Mouse (Mus musculus) kidney, embryonic 15.5 days (tissue): Measurements from ENCODE around the gene a. TPM values are rescaled to one million over a fixed set of nuclear protein-coding genes. Genes with fewer than 3 reads are reported as not detected.
A peak's percentile ranks its signal among the peaks of the same experiment; 100 is the strongest.
"Not testable (repeated sequence)": the region's sequence is repeated elsewhere in the genome, so short reads cannot be mapped to it uniquely, and the experiment has no call there.

Experiments used
- ATAC-seq: fragments of 200-750 bp; cut with Nextera tagmentation; replicated peaks from 2 replicates; pipeline ENCODE4 v1.8.0; 2017; ENCODE audit warnings: moderate TSS enrichment; ENCODE audit not compliant: low FRiP score
- H3K27ac ChIP-seq: fragments of 300-500 bp; sonication (generic); 2 replicates; pipeline ENCODE4 v1.5.1; 2015; ENCODE audit warnings: mild to moderate bottlenecking, inconsistent platforms
- H3K27me3 ChIP-seq: fragments of 300-500 bp; sonication (generic); 2 replicates; pipeline ENCODE4 v1.6.1; 2015; ENCODE audit warnings: inconsistent platforms
- H3K36me3 ChIP-seq: fragments of 300-500 bp; sonication (generic); 2 replicates; pipeline ENCODE4 v1.6.1; 2015; ENCODE audit warnings: inconsistent platforms
- H3K4me1 ChIP-seq: fragments of 300-500 bp; sonication (generic); 2 replicates; pipeline ENCODE4 v1.6.1; 2015; ENCODE audit warnings: inconsistent platforms
- H3K4me2 ChIP-seq: fragments of 300-500 bp; sonication (generic); 2 replicates; pipeline ENCODE4 v1.6.1; 2015; ENCODE audit warnings: moderate library complexity, mild to moderate bottlenecking, inconsistent platforms
- H3K4me3 ChIP-seq: fragments of 300-500 bp; sonication (generic); replicated peaks from 2 replicates; pipeline ENCODE4 v1.5.1; 2015; ENCODE audit warnings: mild to moderate bottlenecking, inconsistent platforms
- H3K9ac ChIP-seq: fragments of 300-500 bp; sonication (generic); 2 replicates; pipeline ENCODE4 v1.6.1; 2015; ENCODE audit warnings: mild to moderate bottlenecking, inconsistent platforms
- H3K9me3 ChIP-seq: fragments of 300-500 bp; sonication (generic); replicated peaks from 2 replicates; pipeline ENCODE4 v1.6.1; 2016; ENCODE audit warnings: inconsistent platforms
- WGBS: fragments of 180-500 bp; shearing (Covaris S2); methylation state at CpG from one replicate; pipeline ENCODE4 v1.1.7; 2015; ENCODE audit warnings: mixed read lengths; 5-methylcytosine and 5-hydroxymethylcytosine counted together
- polyA plus RNA-seq: library from polyadenylated mRNA; unstranded; fragments of >200 nt; fragmentation: Nextera tagmentation; extraction: Ambion mirVana; gene quantifications from 2 replicates; pipeline ENCODE4 v1.2.1, GENCODE M21; 2015

The a gene
- polyA plus RNA-seq, 1 experiment from 2014 or later: 0.91 TPM

DNA sequence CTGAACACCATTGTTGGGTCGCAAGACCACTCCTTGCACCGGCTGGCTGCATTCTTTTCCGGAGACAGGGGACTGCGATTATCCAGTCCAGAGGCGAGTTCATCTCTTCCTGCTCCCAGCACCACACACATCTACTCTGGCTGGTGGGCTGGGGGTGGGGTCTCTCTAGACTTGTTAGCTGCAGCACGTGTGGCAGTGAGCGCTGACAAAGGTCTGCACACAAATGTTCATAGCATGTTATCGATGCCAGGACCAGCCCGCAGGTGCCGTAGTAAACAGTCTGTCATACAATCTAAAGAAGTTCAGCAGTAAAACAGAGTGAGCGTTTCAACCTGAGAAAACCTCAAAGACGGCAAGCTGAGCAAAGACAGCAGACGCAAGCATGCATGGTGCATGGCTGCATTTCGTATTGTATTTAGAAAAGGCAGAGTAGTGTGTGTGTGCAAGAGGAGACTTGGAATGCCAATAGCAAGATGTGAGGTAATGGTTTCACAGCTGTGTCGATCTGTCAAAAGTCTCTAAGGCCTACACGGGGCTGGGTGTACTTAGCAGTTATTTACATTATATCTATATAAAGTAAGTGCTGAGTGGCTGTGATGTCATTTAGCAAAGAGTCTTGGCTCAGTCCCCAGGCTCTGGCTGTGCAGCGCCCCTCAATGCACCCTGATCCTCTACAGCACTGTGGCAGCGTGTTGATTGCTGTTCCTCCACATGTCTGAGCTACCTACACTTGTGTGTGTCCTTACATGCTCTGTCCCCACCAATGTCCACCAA, 180.9 kb downstream of the a start:
- H3K9ac ChIP-seq: no peak overlapping the region
- ATAC-seq: no peak
- H3K4me2 ChIP-seq: no peak overlapping the region
- H3K9me3 ChIP-seq: no peaks in the 10 kb centered on the region
- WGBS: 71% methylated on average over 18 of the region's 18 CpGs
- no peak overlapping the region for H3K4me3 ChIP-seq
- H3K4me1 ChIP-seq: no peaks in the 10 kb centered on the region
- no peaks in the 10 kb centered on the region for H3K36me3 ChIP-seq
- no peaks in the 10 kb centered on the region for H3K27me3 ChIP-seq
- H3K27ac ChIP-seq: no peak overlapping the region

DNA sequence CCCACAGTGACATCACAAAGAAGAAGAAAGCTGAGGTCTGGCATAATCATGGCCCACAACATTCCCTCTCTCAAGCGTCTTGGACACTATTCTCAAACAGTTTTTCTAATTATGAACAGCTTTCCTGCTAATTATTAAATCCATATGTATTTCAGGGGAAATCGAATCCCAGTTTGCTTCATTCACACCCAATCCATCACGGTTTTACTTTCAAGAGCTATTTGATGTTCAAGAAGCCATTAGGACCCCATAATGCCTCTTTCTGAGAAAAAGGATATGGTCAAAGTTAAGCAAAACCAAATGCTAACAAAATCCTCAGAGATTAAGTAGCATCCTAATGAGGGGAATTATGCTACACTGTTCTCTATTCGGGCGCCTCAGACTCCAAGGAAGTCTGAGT, 181.8 kb downstream of the a start:
- no peaks in the 10 kb centered on the region for H3K4me1 ChIP-seq
- H3K36me3 ChIP-seq: no peaks in the 10 kb centered on the region
- no peak for ATAC-seq
- H3K9me3 ChIP-seq: no peaks in the 10 kb centered on the region
- no peak overlapping the region for H3K9ac ChIP-seq
- no peak overlapping the region for H3K27ac ChIP-seq
- no peaks in the 10 kb centered on the region for H3K27me3 ChIP-seq
- H3K4me3 ChIP-seq: no peak overlapping the region
- no peak overlapping the region for H3K4me2 ChIP-seq
- 82% methylated on average over 5 of the region's 5 CpGs for WGBS

DNA sequence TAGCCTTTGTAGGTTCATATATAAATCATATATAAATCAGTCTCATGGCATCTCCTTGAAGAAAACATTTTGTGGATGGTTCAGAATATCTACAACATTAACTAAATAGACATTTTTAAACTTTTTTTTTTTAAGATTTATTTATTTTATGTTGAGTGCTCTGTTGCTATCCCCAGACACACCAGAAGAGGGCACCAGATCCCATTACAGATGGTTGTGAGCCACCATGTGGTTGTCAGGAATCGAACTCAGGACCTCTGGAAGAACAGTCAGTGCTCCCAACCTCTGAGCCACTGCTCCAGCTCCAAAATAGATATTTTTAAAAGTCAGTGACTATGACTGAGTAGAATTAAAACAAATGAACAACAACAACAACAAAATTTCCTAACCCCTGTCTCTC, 195.4 kb downstream of the a start:
- no peaks in the 10 kb centered on the region for H3K4me1 ChIP-seq
- H3K27ac ChIP-seq: no peak overlapping the region
- no peak overlapping the region for H3K4me3 ChIP-seq
- 79% methylated on average over 1 of the region's 1 CpGs for WGBS
- H3K36me3 ChIP-seq: no peaks in the 10 kb centered on the region
- H3K27me3 ChIP-seq: no peaks in the 10 kb centered on the region
- no peaks in the 10 kb centered on the region for H3K9me3 ChIP-seq
- H3K4me2 ChIP-seq: no peak overlapping the region
- no peak for ATAC-seq
- no peak overlapping the region for H3K9ac ChIP-seq

GRCm38 (mm10) chr2:154991411-154991810, 200.2 kb downstream of the a start:
- Histone ChIP-seq H3K4me3 (no peak overlapping the region), H3K36me3 (no peaks in the 10 kb centered on the region), H3K27ac (no peak overlapping the region), H3K27me3 (no peaks in the 10 kb centered on the region), H3K4me1 (no peaks in the 10 kb centered on the region), H3K9me3 (no peaks in the 10 kb centered on the region), H3K4me2 (no peak overlapping the region), H3K9ac (no peak overlapping the region)
- ATAC-seq: no peak
- WGBS: 75% methylated on average over 8 of the region's 8 CpGs

GRCm38 (mm10) chr2:154992083-154992482, 200.9 kb downstream of the a start:
- WGBS: 82% methylated on average over 5 of the region's 5 CpGs
- Histone ChIP-seq H3K9me3 (no peaks in the 10 kb centered on the region), H3K4me1 (no peaks in the 10 kb centered on the region), H3K4me2 (no peak overlapping the region), H3K36me3 (no peaks in the 10 kb centered on the region), H3K9ac (no peak overlapping the region), H3K4me3 (no peak overlapping the region), H3K27me3 (no peaks in the 10 kb centered on the region), H3K27ac (no peak overlapping the region)
- ATAC-seq: no peak

DNA sequence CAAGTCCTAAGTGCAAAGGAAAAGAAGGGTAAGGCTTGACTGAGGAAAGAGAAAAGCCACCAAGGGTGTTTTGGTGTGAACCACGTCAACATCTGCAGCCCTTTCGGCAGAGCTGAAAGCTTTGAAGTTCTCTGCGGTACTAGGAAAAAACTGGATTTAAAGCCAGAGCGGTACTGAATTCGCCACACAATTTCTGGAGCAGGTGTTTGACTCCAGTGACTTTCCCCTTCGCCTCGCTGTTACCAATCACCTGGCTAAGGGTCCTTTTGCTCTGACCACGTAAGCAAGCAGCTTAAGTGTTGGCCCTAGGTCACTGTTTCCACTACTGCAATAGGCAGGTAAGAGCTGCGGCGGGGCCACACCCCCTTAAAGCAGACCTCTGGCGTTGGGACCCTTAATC, 214.3 kb downstream of the a start:
- H3K4me3 ChIP-seq: no peak overlapping the region
- H3K36me3 ChIP-seq: no peaks in the 10 kb centered on the region
- no peaks in the 10 kb centered on the region for H3K4me1 ChIP-seq
- WGBS: 93% methylated on average over 11 of the region's 11 CpGs
- no peak overlapping the region for H3K4me2 ChIP-seq
- no peaks in the 10 kb centered on the region for H3K27me3 ChIP-seq
- ATAC-seq: no peak
- no peaks in the 10 kb centered on the region for H3K9me3 ChIP-seq
- no peak overlapping the region for H3K9ac ChIP-seq
- no peak overlapping the region for H3K27ac ChIP-seq

DNA sequence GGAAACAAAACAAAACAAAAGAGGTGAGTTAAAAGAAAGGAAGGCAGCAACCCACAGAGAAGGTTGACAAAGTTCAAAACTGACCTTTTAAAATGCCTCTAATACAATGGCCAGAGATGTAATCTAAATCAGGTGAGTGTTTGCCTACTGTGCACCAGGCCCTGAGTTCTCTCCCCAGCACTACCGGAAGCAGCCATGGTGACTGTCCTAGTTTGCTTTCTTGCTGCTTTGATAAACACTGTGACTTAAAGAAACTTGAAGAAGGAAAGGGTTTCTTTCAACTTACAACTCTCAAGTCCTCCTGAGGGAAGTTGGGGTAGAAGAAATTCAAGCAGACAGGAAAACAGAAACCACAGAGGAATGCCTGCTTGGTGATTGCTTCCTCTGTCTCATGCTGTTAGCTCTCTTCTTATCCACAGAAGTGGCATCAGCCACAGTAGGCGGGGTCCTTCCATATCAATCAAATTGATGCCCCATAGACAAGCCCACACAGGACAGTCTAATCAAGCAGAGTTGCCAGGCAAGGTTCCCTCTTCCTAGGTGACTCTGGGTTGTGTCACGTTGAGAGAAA, 220.0 kb downstream of the a start:
- Histone ChIP-seq H3K36me3 (no peaks in the 10 kb centered on the region), H3K9me3 (no peaks in the 10 kb centered on the region), H3K9ac (no peak overlapping the region), H3K27me3 (peaks cover 3% of the 10 kb centered on the region; the same call in 1 of the 2 replicates), H3K4me2 (no peak overlapping the region), H3K4me3 (no peak overlapping the region), H3K27ac (no peak overlapping the region), H3K4me1 (0 out of 2 replicates have a peak, but pooled peaks cover 4% of the 10 kb centered on the region)
- WGBS: 45% methylated on average over 3 of the region's 3 CpGs
- no peak for ATAC-seq

DNA sequence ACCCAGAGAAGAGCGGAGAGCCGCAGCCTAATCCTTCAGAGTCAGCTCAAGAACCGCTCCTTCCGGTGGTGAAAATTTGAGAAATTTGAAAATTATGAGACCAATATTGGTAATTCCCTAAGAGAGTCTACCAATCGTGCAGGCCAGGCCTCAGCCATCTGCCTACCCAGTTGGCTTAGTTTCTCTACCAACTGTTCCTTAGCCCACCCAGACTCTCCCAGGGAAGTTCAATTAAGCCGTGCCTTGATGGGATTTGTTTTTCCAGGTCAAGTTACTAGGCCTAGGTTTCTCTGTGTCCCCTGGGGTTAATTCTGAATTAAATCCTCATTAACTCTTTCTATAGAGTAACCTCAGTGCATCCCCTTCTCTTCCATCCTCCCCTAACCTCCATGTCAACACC, 221.8 kb downstream of the a start:
- H3K9me3 ChIP-seq: no peaks in the 10 kb centered on the region
- no peak overlapping the region for H3K4me3 ChIP-seq
- ATAC-seq: no peak
- WGBS: 75% methylated on average over 6 of the region's 6 CpGs
- H3K4me2 ChIP-seq: no peak overlapping the region
- H3K4me1 ChIP-seq: 0 out of 2 replicates have a peak, but pooled peaks cover 4% of the 10 kb centered on the region
- no peak overlapping the region for H3K27ac ChIP-seq
- no peak overlapping the region for H3K9ac ChIP-seq
- H3K27me3 ChIP-seq: peaks cover 3% of the 10 kb centered on the region; the same call in 1 of the 2 replicates
- H3K36me3 ChIP-seq: no peaks in the 10 kb centered on the region

GRCm38 (mm10) chr2:155016751-155017150, 225.5 kb downstream of the a start:
- Histone ChIP-seq H3K27me3 (peaks cover 11% of the 10 kb centered on the region; the same call in 1 of the 2 replicates), H3K4me1 (peaks cover 12% of the 10 kb centered on the region)
- H3K9me3 ChIP-seq, H3K36me3 ChIP-seq, H3K27ac ChIP-seq, H3K4me3 ChIP-seq, H3K4me2 ChIP-seq, ATAC-seq, H3K9ac ChIP-seq: not testable (repeated sequence)
- WGBS: 33% methylated on average over 6 of the region's 9 CpGs

DNA sequence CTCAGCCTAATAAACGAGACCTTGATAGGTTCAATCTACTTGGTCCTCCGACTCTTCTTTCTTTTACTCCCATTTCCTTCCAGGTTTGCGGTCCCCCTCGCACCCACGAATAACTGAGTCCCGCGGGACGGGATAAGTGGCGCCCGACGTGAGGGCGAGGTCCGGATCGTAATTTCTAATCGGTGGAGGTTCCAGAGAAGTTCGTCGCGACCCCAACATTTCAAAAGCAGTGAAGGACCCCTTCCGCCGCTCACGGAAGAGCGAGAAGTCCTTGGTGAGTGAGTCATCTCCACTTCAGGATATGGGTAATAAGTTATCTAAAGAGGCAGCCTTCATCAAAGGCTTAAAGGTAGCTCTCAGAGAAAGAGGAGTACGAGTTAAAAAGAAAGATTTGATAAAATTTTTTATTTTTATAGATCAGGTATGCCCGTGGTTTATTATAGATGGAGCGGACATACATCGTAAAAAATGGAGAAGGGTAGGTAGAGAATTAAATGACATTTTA, 227.1 kb downstream of the a start, which contains the start of gene Gm14226:
TSS of gene Gm14226 (plus strand) at position 16 of the 505 bp plus-strand sequence.
- Histone ChIP-seq H3K27me3 (peaks cover 13% of the 10 kb centered on the region; the same call in 1 of the 2 replicates), H3K4me2 (peak within 1 kb of the TSS; percentile 91), H3K4me3 (peak within 1 kb of the TSS; percentile 53), H3K4me1 (peaks cover 12% of the 10 kb centered on the region), H3K27ac (peak within 1 kb of the TSS; percentile 89), H3K9ac (peak within 1 kb of the TSS; percentile 51)
- H3K36me3 ChIP-seq, H3K9me3 ChIP-seq, ATAC-seq: not testable (repeated sequence)
- WGBS: 1% methylated on average over 24 of the region's 26 CpGs

- Histone ChIP-seq H3K4me1 (peaks cover 12% of the 10 kb centered on the region), H3K9me3 (no peaks in the 10 kb centered on the region), H3K27me3 (peaks cover 10% of the 10 kb centered on the region; the same call in 1 of the 2 replicates), H3K27ac (peak overlapping the region; percentile 89), H3K4me3 (peak overlapping the region; percentile 53), H3K4me2 (peak overlapping the region; percentile 91), H3K36me3 (no peaks in the 10 kb centered on the region), H3K9ac (peak overlapping the region; percentile 51)
- under 1% methylated on average over 38 of the region's 38 CpGs for WGBS
- peak; percentile 96 for ATAC-seq
Measured at GRCm38 (mm10) chr2:155018762-155019641, 227.8 kb downstream of the a start.
